In genomic region chr5:31470334-31470733, GRCm38 (mm10) we compare ENCODE assay signal across 9 mouse cellular contexts. TPM values are rescaled to one million over a fixed set of nuclear protein-coding genes. Genes with fewer than 3 reads are reported as not detected.
DNase-seq lines count a peak whose midpoint lies in the region; ATAC-seq and TF ChIP-seq lines count a peak whose summit lies in the region.
"Had no signal": no experiment of that assay in that cellular context is flagged by ENCODE, and none has a peak within 500 bp of the region (broad histone marks: within the 10 kb centered on the region; RNA-seq: fewer than 3 reads in every experiment).

No protein-coding gene starts in this region.

- intact Hi-C loops in heart, postnatal 36 days (cut with DNase I), result no loop called here

- no peak overlapping the region for H3K4me3 ChIP-seq in forebrain, embryonic 11.5 days (ENCODE audit: low read depth, low read length)
- no peak overlapping the region for H3K4me3 ChIP-seq in forebrain, embryonic 12.5 days (replicated peaks)
- H3K4me3 ChIP-seq in midbrain, embryonic 11.5 days (ENCODE audit: low read depth, low read length), result no peak overlapping the region
- no peak overlapping the region for H3K4me3 ChIP-seq in midbrain, embryonic 13.5 days (replicated peaks)
- H3K4me3 ChIP-seq in midbrain, postnatal 0 days (ENCODE audit: low read depth, low read length), result no peak overlapping the region
- H3K4me3 ChIP-seq: hindbrain, embryonic 15.5 days had no signal

- WGBS in forebrain, embryonic 11.5 days, result 76% methylated on average over 7 of the region's 7 CpGs
- 76% methylated on average over 7 of the region's 7 CpGs for WGBS in forebrain, embryonic 12.5 days
- WGBS in midbrain, embryonic 11.5 days, result 78% methylated on average over 7 of the region's 7 CpGs
- WGBS in midbrain, embryonic 13.5 days, result 76% methylated on average over 7 of the region's 7 CpGs
- 80% methylated on average over 7 of the region's 7 CpGs for WGBS in midbrain, postnatal 0 days

- no peak overlapping the region for H3K4me2 ChIP-seq in forebrain, embryonic 11.5 days (ENCODE audit: low read depth, low read length, severe bottlenecking)
- no peak overlapping the region for H3K4me2 ChIP-seq in forebrain, embryonic 12.5 days
- H3K4me2 ChIP-seq in midbrain, embryonic 11.5 days, result no peak overlapping the region
- no peak overlapping the region for H3K4me2 ChIP-seq in midbrain, embryonic 13.5 days (replicated peaks)
- H3K4me2 ChIP-seq in midbrain, postnatal 0 days (ENCODE audit: low read depth, low read length, poor library complexity, severe bottlenecking), result no peak overlapping the region
- H3K4me2 ChIP-seq: hindbrain, embryonic 15.5 days had no signal

- no peak for ATAC-seq in forebrain, embryonic 11.5 days (replicated peaks; ENCODE audit: low FRiP score)
- no peak for ATAC-seq in forebrain, embryonic 12.5 days (ENCODE audit: low FRiP score)
- no peak for ATAC-seq in midbrain, embryonic 11.5 days (ENCODE audit: low FRiP score)
- no peak for ATAC-seq in midbrain, embryonic 13.5 days
- no peak for ATAC-seq in midbrain, postnatal 0 days (ENCODE audit: low FRiP score)

- H3K27ac ChIP-seq in forebrain, embryonic 11.5 days (ENCODE audit: low read depth, low read length), result no peak overlapping the region
- H3K27ac ChIP-seq in forebrain, embryonic 12.5 days, result no peak overlapping the region
- no peak overlapping the region for H3K27ac ChIP-seq in midbrain, embryonic 11.5 days (ENCODE audit: low read depth, low read length)
- H3K27ac ChIP-seq in midbrain, embryonic 13.5 days, result no peak overlapping the region
- no peak overlapping the region for H3K27ac ChIP-seq in midbrain, postnatal 0 days (ENCODE audit: low read depth, low read length)
- H3K27ac ChIP-seq: hindbrain, embryonic 15.5 days had no signal

- peaks cover 14% of the 10 kb centered on the region for H3K36me3 ChIP-seq in forebrain, embryonic 11.5 days (ENCODE audit: control insufficient read depth, insufficient read depth, low read length)
- peaks cover 92% of the 10 kb centered on the region for H3K36me3 ChIP-seq in forebrain, embryonic 12.5 days (replicated peaks)
- H3K36me3 ChIP-seq in midbrain, embryonic 11.5 days (ENCODE audit: control insufficient read depth, insufficient read depth, low read length), result peaks cover 40% of the 10 kb centered on the region
- peaks cover 92% of the 10 kb centered on the region for H3K36me3 ChIP-seq in midbrain, embryonic 13.5 days
- H3K36me3 ChIP-seq in midbrain, postnatal 0 days (ENCODE audit: insufficient read depth, low read length), result peaks cover 70% of the 10 kb centered on the region

- peak; percentile 73 for TF ChIP-seq CTCF in midbrain, postnatal 0 days (IDR thresholded peaks at IDR 0.05)

- no peak overlapping the region for H3K9ac ChIP-seq in forebrain, embryonic 11.5 days (ENCODE audit: low read length)
- H3K9ac ChIP-seq in forebrain, embryonic 12.5 days, result no peak overlapping the region
- no peak overlapping the region for H3K9ac ChIP-seq in midbrain, embryonic 11.5 days (ENCODE audit: low read length)
- no peak overlapping the region for H3K9ac ChIP-seq in midbrain, embryonic 13.5 days (replicated peaks)
- no peak overlapping the region for H3K9ac ChIP-seq in midbrain, postnatal 0 days (replicated peaks; ENCODE audit: low read length, poor library complexity, severe bottlenecking)
- H3K9ac ChIP-seq: hindbrain, embryonic 15.5 days had no signal

- no peaks in the 10 kb centered on the region for H3K27me3 ChIP-seq in forebrain, embryonic 11.5 days (ENCODE audit: control insufficient read depth, insufficient read depth, low read length)
- H3K27me3 ChIP-seq in forebrain, embryonic 12.5 days, result no peaks in the 10 kb centered on the region
- no peaks in the 10 kb centered on the region for H3K27me3 ChIP-seq in midbrain, embryonic 11.5 days (ENCODE audit: control insufficient read depth, insufficient read depth, low read length)
- H3K27me3 ChIP-seq in midbrain, embryonic 13.5 days, result no peaks in the 10 kb centered on the region
- H3K27me3 ChIP-seq in midbrain, postnatal 0 days (ENCODE audit: insufficient read depth, low read length), result no peaks in the 10 kb centered on the region
- H3K27me3 ChIP-seq: hindbrain, embryonic 15.5 days had no signal

- no peaks in the 10 kb centered on the region for H3K4me1 ChIP-seq in forebrain, embryonic 11.5 days (replicated peaks; ENCODE audit: control insufficient read depth, insufficient read depth, low read length)
- no peaks in the 10 kb centered on the region for H3K4me1 ChIP-seq in forebrain, embryonic 12.5 days
- H3K4me1 ChIP-seq in midbrain, embryonic 11.5 days (ENCODE audit: control insufficient read depth, insufficient read depth, low read length), result no peaks in the 10 kb centered on the region
- no peaks in the 10 kb centered on the region for H3K4me1 ChIP-seq in midbrain, embryonic 13.5 days (replicated peaks)
- no peaks in the 10 kb centered on the region for H3K4me1 ChIP-seq in midbrain, postnatal 0 days (ENCODE audit: insufficient read depth, low read length)
- H3K4me1 ChIP-seq: hindbrain, embryonic 15.5 days had no signal

- H3K9me3 ChIP-seq in forebrain, embryonic 11.5 days (ENCODE audit: control insufficient read depth, low read length), result no peaks in the 10 kb centered on the region
- no peaks in the 10 kb centered on the region for H3K9me3 ChIP-seq in forebrain, embryonic 12.5 days
- H3K9me3 ChIP-seq in midbrain, embryonic 11.5 days (ENCODE audit: control insufficient read depth, low read length), result no peaks in the 10 kb centered on the region
- H3K9me3 ChIP-seq in midbrain, embryonic 13.5 days, result no peaks in the 10 kb centered on the region
- H3K9me3 ChIP-seq in midbrain, postnatal 0 days (ENCODE audit: low read length), result no peaks in the 10 kb centered on the region
- H3K9me3 ChIP-seq: hindbrain, embryonic 15.5 days had no signal

- peak; percentile 62 for DNase-seq in forebrain, embryonic 11.5 days (ENCODE audit: low spot score)
- DNase-seq in midbrain, embryonic 11.5 days (ENCODE audit: low spot score, missing footprints), result peak; percentile 86
- DNase-seq in adrenal gland, postnatal 4 days (ENCODE audit: low spot score in 2 of 2), result peak; percentile 13 to 43
- DNase-seq in heart, postnatal 36 days, result peak; percentile 37 to 61
- DNase-seq in midbrain, postnatal 0 days (ENCODE audit: low spot score), result peak; percentile 27
- peak; percentile 38 to 64 for DNase-seq in thymus, postnatal 10 days (ENCODE audit: low spot score in 2 of 2)

RNA-seq across cellular contexts. Expression of gene 4930548H24Rik, which starts 15.2 kb away (rescaled TPM):
- 0.23 TPM in 1 of 2 replicates, not detected in the other for polyA plus RNA-seq in forebrain, embryonic 11.5 days (2014; fragmentation: Nextera tagmentation; extraction: Ambion mirVana)
- polyA plus RNA-seq in forebrain, embryonic 12.5 days (2016; fragmentation: Nextera tagmentation; extraction: Ambion mirVana), result not detected in 2 replicates
- polyA plus RNA-seq in midbrain, embryonic 11.5 days (2014; fragmentation: Nextera tagmentation; extraction: Ambion mirVana), result not detected in 2 replicates
- polyA plus RNA-seq in midbrain, embryonic 13.5 days (2015; fragmentation: Nextera tagmentation; extraction: Ambion mirVana), result 0.13 and 0.18 TPM in 2 replicates
- under 1 TPM; 0.50 to 0.62 TPM for total RNA-seq in adrenal gland, postnatal 4 days (2021)
- total RNA-seq in heart, postnatal 36 days (2021), result under 1 TPM in 1 of 2 experiments, not detected in 1; 0.14 TPM
- total RNA-seq in midbrain, postnatal 0 days (2014; rRNA removed), result 0.28 TPM in 1 of 2 replicates, not detected in the other
- not detected in 2 replicates for polyA plus RNA-seq in midbrain, postnatal 0 days (2015; fragmentation: Nextera tagmentation; extraction: Ambion mirVana)
- polyA plus RNA-seq: hindbrain, embryonic 15.5 days had no signal

RNA-seq across cellular contexts. Expression of gene Zfp512, which starts 18.1 kb away (rescaled TPM):
- 87.5 and 87.9 TPM in 2 replicates for polyA plus RNA-seq in forebrain, embryonic 11.5 days (2014; fragmentation: Nextera tagmentation; extraction: Ambion mirVana)
- polyA plus RNA-seq in forebrain, embryonic 12.5 days (2016; fragmentation: Nextera tagmentation; extraction: Ambion mirVana), result 93.9 and 100 TPM in 2 replicates
- 78.5 and 81.4 TPM in 2 replicates for polyA plus RNA-seq in midbrain, embryonic 11.5 days (2014; fragmentation: Nextera tagmentation; extraction: Ambion mirVana)
- 124 and 125 TPM in 2 replicates for polyA plus RNA-seq in midbrain, embryonic 13.5 days (2015; fragmentation: Nextera tagmentation; extraction: Ambion mirVana)
- 10 to 100 TPM; 34.2 to 34.8 TPM for total RNA-seq in adrenal gland, postnatal 4 days (2021)
- 10 to 100 TPM; 23.0 to 24.0 TPM for total RNA-seq in heart, postnatal 36 days (2021)
- total RNA-seq in midbrain, postnatal 0 days (2014; rRNA removed), result 74.6 and 99.9 TPM in 2 replicates
- polyA plus RNA-seq in midbrain, postnatal 0 days (2015; fragmentation: Nextera tagmentation; extraction: Ambion mirVana), result 93.6 and 94.2 TPM in 2 replicates

RNA-seq across cellular contexts. Expression of gene Gpn1, which starts 24.2 kb away (rescaled TPM):
- 78.9 and 85.7 TPM in 2 replicates for polyA plus RNA-seq in forebrain, embryonic 11.5 days (2014; fragmentation: Nextera tagmentation; extraction: Ambion mirVana)
- polyA plus RNA-seq in forebrain, embryonic 12.5 days (2016; fragmentation: Nextera tagmentation; extraction: Ambion mirVana), result 78.7 and 79.3 TPM in 2 replicates
- polyA plus RNA-seq in midbrain, embryonic 11.5 days (2014; fragmentation: Nextera tagmentation; extraction: Ambion mirVana), result 70.9 and 71.2 TPM in 2 replicates
- 78.3 and 80.5 TPM in 2 replicates for polyA plus RNA-seq in midbrain, embryonic 13.5 days (2015; fragmentation: Nextera tagmentation; extraction: Ambion mirVana)
- total RNA-seq in adrenal gland, postnatal 4 days (2021), result 10 to 100 TPM; 28.0 to 28.7 TPM
- total RNA-seq in heart, postnatal 36 days (2021), result 10 to 100 TPM; 24.7 to 26.0 TPM
- 35.2 and 37.3 TPM in 2 replicates for total RNA-seq in midbrain, postnatal 0 days (2014; rRNA removed)
- polyA plus RNA-seq in midbrain, postnatal 0 days (2015; fragmentation: Nextera tagmentation; extraction: Ambion mirVana), result 62.7 and 71.1 TPM in 2 replicates

RNA-seq across cellular contexts. Expression of gene Slc4a1ap, which starts 56.5 kb away (rescaled TPM):
- 32.9 and 33.3 TPM in 2 replicates for polyA plus RNA-seq in forebrain, embryonic 11.5 days (2014; fragmentation: Nextera tagmentation; extraction: Ambion mirVana)
- polyA plus RNA-seq in forebrain, embryonic 12.5 days (2016; fragmentation: Nextera tagmentation; extraction: Ambion mirVana), result 33.6 and 34.0 TPM in 2 replicates
- polyA plus RNA-seq in midbrain, embryonic 11.5 days (2014; fragmentation: Nextera tagmentation; extraction: Ambion mirVana), result 26.2 and 32.0 TPM in 2 replicates
- 32.6 and 34.8 TPM in 2 replicates for polyA plus RNA-seq in midbrain, embryonic 13.5 days (2015; fragmentation: Nextera tagmentation; extraction: Ambion mirVana)
- 10 to 100 TPM; 34.7 to 39.1 TPM for total RNA-seq in adrenal gland, postnatal 4 days (2021)
- total RNA-seq in heart, postnatal 36 days (2021), result 10 to 100 TPM; 19.8 to 22.8 TPM
- 36.8 and 39.6 TPM in 2 replicates for total RNA-seq in midbrain, postnatal 0 days (2014; rRNA removed)
- polyA plus RNA-seq in midbrain, postnatal 0 days (2015; fragmentation: Nextera tagmentation; extraction: Ambion mirVana), result 23.3 and 30.1 TPM in 2 replicates

RNA-seq across cellular contexts. Expression of gene Supt7l, which starts 57.3 kb away (rescaled TPM):
- 26.1 and 27.2 TPM in 2 replicates for polyA plus RNA-seq in forebrain, embryonic 11.5 days (2014; fragmentation: Nextera tagmentation; extraction: Ambion mirVana)
- polyA plus RNA-seq in forebrain, embryonic 12.5 days (2016; fragmentation: Nextera tagmentation; extraction: Ambion mirVana), result 29.8 and 30.1 TPM in 2 replicates
- 19.2 and 21.4 TPM in 2 replicates for polyA plus RNA-seq in midbrain, embryonic 11.5 days (2014; fragmentation: Nextera tagmentation; extraction: Ambion mirVana)
- polyA plus RNA-seq in midbrain, embryonic 13.5 days (2015; fragmentation: Nextera tagmentation; extraction: Ambion mirVana), result 30.5 and 33.7 TPM in 2 replicates
- total RNA-seq in adrenal gland, postnatal 4 days (2021), result 10 to 100 TPM; 26.6 to 27.6 TPM
- 10 to 100 TPM; 13.5 to 13.6 TPM for total RNA-seq in heart, postnatal 36 days (2021)
- total RNA-seq in midbrain, postnatal 0 days (2014; rRNA removed), result 25.3 and 25.7 TPM in 2 replicates
- polyA plus RNA-seq in midbrain, postnatal 0 days (2015; fragmentation: Nextera tagmentation; extraction: Ambion mirVana), result 18.1 and 20.4 TPM in 2 replicates

Comparison
In these comparisons a context has a peak if more than half of its experiments do, and no peak if none do; other contexts are left out.
1. DNase-seq: peak in every context shown above with its lines; median percentile 86 in midbrain, embryonic 11.5 days; 62 in forebrain, embryonic 11.5 days; 51 in thymus, postnatal 10 days; 49 in heart, postnatal 36 days; 28 in adrenal gland, postnatal 4 days; 27 in midbrain, postnatal 0 days.